Mouse (Mus musculus) hindbrain, embryonic 11.5 days (tissue): Measurements from ENCODE around the gene Ptk6. TPM values are rescaled to one million over a fixed set of nuclear protein-coding genes. Genes with fewer than 3 reads are reported as not detected.

ENCODE experiments used
- ATAC-seq: fragments of 200-750 bp; cut with Nextera tagmentation; 2 replicates; pipeline ENCODE4 v1.8.0; 2017; ENCODE audit warnings: mild to moderate bottlenecking, moderate TSS enrichment, moderate library complexity; ENCODE audit not compliant: low FRiP score
- DNase-seq: peaks from one replicate; pipeline ENCODE4 v3.0.0-alpha.2; 2015; ENCODE audit warnings: low spot score
- H3K27ac ChIP-seq: fragments of 300-500 bp; sonication (generic); 2 replicates; pipeline ENCODE4 v1.5.1; 2014; ENCODE audit warnings: mild to moderate bottlenecking, low read depth, low read length
- H3K27me3 ChIP-seq: fragments of 300-500 bp; sonication (generic); 2 replicates; pipeline ENCODE4 v1.6.1; 2014; ENCODE audit warnings: mild to moderate bottlenecking, low read length, moderate library complexity, mixed read lengths; ENCODE audit not compliant: control insufficient read depth, insufficient read depth
- H3K36me3 ChIP-seq: fragments of 300-500 bp; sonication (generic); 2 replicates; pipeline ENCODE4 v1.6.1; 2014; ENCODE audit warnings: mild to moderate bottlenecking, low read length, moderate library complexity, mixed read lengths; ENCODE audit not compliant: control insufficient read depth, insufficient read depth
- H3K4me1 ChIP-seq: fragments of 300-500 bp; sonication (generic); replicated peaks from 2 replicates; pipeline ENCODE4 v1.6.1; 2014; ENCODE audit warnings: low read length, mixed read lengths; ENCODE audit not compliant: control insufficient read depth, insufficient read depth
- H3K4me2 ChIP-seq: fragments of 300-500 bp; sonication (generic); replicated peaks from 2 replicates; pipeline ENCODE4 v1.6.1; 2014; ENCODE audit warnings: mild to moderate bottlenecking, low read depth, low read length
- H3K4me3 ChIP-seq: fragments of 300-500 bp; sonication (generic); 2 replicates; pipeline ENCODE4 v1.5.1; 2014; ENCODE audit warnings: low read depth, low read length
- H3K9ac ChIP-seq: fragments of 300-500 bp; sonication (generic); 2 replicates; pipeline ENCODE4 v1.6.1; 2014; ENCODE audit warnings: low read depth, low read length
- H3K9me3 ChIP-seq: fragments of 300-500 bp; sonication (generic); 2 replicates; pipeline ENCODE4 v1.6.1; 2016; ENCODE audit warnings: low read length; ENCODE audit not compliant: control insufficient read depth
- WGBS: fragments of 180-500 bp; shearing (Covaris S2); extraction: QIAGEN DNeasy Blood & Tissue Kit; methylation state at CpG from one replicate; pipeline ENCODE4 v1.1.7; 2014; 5-methylcytosine and 5-hydroxymethylcytosine counted together
- polyA plus RNA-seq: library from polyadenylated mRNA; unstranded; fragments of >200 nt; fragmentation: Nextera tagmentation; extraction: Ambion mirVana; gene quantifications from 2 replicates; pipeline ENCODE4 v1.2.1, GENCODE M21; 2014

Ptk6 gene
- not detected in 2 replicates for polyA plus RNA-seq

DNA sequence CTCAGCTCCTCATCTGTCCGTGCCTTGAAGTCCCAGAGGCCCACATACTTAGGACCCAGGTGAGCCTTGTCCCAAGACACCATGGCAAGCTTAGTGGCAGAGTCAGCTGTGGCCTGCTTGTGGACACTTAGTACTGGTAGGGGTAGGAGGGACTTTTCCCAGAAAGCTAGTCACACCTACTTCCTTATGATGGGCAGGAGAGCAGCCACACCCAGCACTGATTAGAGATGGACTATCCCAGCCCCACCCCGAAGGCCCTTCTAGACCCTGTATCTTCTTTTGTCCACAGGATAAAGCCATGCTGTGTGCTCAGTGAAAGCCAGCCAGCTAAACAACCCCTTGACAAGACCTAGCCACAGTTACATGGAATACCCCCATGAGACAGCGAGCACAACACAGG lies at the start of gene Ptk6:
Gene Ptk6 (minus strand): TSS at position 368 of the 400 bp plus-strand sequence.
- Histone ChIP-seq H3K4me2 (no peak within 1 kb of the TSS), H3K36me3 (no peaks in the 10 kb centered on the region), H3K4me3 (no peak within 1 kb of the TSS), H3K27ac (no peak within 1 kb of the TSS), H3K27me3 (no peaks in the 10 kb centered on the region), H3K4me1 (no peaks in the 10 kb centered on the region), H3K9ac (no peak within 1 kb of the TSS), H3K9me3 (no peaks in the 10 kb centered on the region)
- DNase-seq (no peak), ATAC-seq (no peak)
- WGBS: 94% methylated on average over 3 of the region's 3 CpGs

DNA sequence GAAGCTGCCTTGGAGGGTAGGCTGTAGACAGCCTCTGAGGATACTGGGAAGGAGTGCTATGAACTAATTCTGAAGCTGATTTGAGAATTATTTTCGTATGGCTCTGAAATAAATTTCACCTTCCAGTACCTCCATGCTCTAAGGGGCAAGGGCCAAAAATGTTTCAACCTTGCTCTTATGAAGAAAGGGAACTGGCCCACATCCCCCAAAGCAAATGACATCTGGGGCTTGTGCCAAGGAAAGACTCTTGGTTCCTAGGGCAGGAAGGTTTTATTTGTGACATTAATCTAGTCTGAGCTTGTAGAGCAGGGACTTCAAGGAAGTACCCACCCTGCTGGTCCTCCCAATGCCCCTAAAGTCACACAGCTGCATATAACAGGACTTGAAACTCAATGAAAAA lies 49.3 kb upstream of the Ptk6 start:
- no peaks in the 10 kb centered on the region for H3K27me3 ChIP-seq
- H3K4me2 ChIP-seq: no peak overlapping the region
- H3K36me3 ChIP-seq: peaks cover 12% of the 10 kb centered on the region
- no peak overlapping the region for H3K4me3 ChIP-seq
- H3K4me1 ChIP-seq: no peaks in the 10 kb centered on the region
- H3K27ac ChIP-seq: no peak overlapping the region
- WGBS: 87% methylated on average over 1 of the region's 1 CpGs
- no peaks in the 10 kb centered on the region for H3K9me3 ChIP-seq
- no peak overlapping the region for H3K9ac ChIP-seq
- DNase-seq: no peak
- no peak for ATAC-seq

DNA sequence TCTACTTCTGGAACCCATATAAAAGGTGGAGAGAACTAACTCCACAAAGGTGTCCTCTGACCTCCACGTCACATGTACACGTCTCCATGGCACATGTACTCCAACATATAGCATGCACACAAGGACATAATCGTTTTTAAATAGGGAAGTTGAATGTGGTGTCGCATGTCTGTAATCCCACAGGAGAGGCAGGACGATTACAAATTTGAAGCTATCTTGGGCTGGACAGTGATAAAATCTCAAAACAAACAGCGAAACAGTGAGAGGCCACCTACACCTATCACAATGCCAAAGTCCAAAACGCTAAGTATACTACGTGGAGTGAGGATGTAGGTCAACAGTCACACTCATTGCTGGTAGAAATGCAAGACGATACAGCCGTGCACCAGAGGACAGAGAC lies 46.6 kb upstream of the Ptk6 start:
- DNase-seq: no peak
- WGBS: 91% methylated on average over 10 of the region's 10 CpGs
- Histone ChIP-seq H3K27ac (no peak overlapping the region), H3K4me3 (no peak overlapping the region), H3K36me3 (peaks cover 10% of the 10 kb centered on the region; the same call in 1 of the 2 replicates), H3K4me1 (no peaks in the 10 kb centered on the region), H3K9me3 (no peaks in the 10 kb centered on the region), H3K27me3 (no peaks in the 10 kb centered on the region), H3K9ac (no peak overlapping the region), H3K4me2 (no peak overlapping the region)
- ATAC-seq: no peak

DNA sequence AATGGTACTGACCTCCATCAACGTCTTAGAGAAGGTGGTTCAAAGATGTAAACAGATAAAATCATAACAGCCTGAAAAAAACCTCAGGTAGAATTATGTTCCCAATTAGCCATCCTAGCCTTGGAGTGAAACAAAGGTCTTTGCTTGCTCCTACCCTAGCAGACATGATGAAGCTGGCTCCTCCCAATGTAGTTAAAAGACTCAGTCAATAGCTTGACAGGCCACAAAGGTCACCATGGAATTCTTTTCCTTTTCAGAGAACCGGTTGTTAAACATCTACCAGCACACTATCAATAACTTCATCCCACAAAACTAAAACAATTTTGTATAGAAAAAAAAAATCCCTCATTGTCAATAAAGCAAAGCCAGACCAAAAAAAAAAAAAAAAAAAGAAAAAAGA lies 42.4 kb upstream of the Ptk6 start:
- Histone ChIP-seq H3K9ac (no peak overlapping the region), H3K4me3 (no peak overlapping the region), H3K27me3 (no peaks in the 10 kb centered on the region), H3K27ac (no peak overlapping the region), H3K36me3 (no peaks in the 10 kb centered on the region), H3K9me3 (no peaks in the 10 kb centered on the region), H3K4me2 (no peak overlapping the region), H3K4me1 (no peaks in the 10 kb centered on the region)
- ATAC-seq: no peak
- no peak for DNase-seq
- WGBS: 34% methylated on average over 2 of the region's 2 CpGs

DNA sequence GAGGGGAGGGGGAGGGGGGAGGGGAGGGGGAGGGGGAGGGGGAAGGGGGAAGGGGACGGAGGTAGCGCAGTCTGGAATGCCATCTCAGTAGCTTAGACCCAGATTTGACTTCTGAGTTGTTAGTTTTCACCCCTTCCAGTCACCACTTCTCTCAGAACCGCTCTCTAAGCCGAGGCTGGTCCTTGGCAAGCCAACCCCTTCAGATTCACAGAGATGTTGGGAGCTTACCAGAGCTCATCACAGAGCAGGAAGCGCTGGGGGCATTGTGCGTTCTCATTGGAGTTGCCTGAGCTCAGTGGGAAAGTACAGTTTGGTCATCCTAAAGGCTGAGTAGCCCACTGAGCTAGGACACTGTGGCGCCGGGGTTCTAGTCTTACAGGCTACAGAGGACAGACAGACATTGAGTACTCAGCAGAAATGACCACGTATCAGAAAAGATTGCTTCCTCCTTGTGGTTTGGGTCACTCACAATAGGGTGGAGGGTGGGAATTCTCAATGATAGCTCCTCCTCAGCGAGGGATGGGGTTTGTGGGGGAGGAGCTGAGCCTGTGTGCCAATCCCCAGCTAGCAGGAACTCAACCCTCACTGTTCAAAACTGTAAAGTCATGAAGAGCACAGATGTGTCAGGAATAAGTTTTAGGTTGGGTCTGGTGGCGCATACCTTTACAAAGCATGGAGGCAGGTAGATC lies 41.3 kb upstream of the Ptk6 start:
- Histone ChIP-seq H3K4me3 (no peak overlapping the region), H3K4me2 (no peak overlapping the region), H3K9ac (no peak overlapping the region), H3K27me3 (no peaks in the 10 kb centered on the region), H3K27ac (no peak overlapping the region), H3K4me1 (no peaks in the 10 kb centered on the region), H3K9me3 (no peaks in the 10 kb centered on the region), H3K36me3 (no peaks in the 10 kb centered on the region)
- WGBS: 45% methylated on average over 10 of the region's 11 CpGs
- DNase-seq (peak; percentile 1), ATAC-seq (no peak)

DNA sequence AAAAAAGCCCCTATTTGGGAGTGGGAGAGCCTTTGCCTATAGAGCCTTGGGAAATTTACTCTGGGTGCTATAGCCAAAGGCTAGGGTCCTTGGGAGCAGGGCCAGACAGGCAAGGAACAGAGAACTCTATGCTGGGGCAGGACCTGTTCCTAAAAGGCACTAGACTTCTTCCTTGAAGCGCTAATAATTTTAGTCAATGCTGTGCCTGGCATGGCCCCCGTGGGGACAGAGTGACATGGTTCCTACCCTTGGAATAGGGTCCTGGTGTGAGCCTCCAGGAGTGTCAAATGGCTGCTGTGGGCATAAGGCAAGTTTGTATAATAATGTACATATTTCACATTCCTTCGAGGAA lies 39.7 kb upstream of the Ptk6 start:
- H3K4me3 ChIP-seq: no peak overlapping the region

DNA sequence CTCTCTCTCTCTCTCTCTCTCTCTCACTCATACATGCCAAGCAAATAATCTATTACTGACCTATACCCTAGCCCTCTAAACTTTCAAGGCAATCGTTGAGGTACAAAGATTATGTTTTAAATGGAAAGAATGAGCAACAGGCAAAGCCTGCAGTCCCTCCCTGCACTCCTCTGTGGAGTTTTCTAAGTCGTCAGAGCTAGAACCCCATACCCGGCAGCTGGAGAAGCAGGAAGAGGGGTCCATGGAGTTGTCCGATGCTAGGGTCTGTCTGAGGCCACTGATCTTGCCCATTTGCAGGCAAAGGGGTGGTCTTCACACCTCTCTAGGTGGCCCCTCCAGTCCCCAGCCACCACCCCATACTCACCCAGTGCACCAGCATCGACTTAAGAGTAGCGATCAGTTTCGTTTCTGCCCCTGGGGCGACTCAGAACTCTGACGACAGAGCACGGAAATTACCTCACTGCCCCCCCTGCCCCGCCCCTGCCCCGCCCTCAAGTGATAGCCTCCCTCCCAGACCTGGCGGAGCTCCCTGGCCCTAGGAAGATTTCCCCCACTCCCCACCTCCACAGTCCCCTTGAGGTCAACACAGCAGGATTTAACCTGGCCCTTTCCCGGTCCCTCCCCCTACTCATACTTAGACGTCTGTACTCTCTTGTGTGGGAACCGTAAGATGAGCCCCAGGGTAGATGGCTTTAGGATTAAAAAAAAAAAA lies 39.2 kb upstream of the Ptk6 start, which contains the start of gene Helz2:
Gene Helz2 (minus strand): TSS at position 426 of the 712 bp plus-strand sequence.
- WGBS: 16% methylated on average over 16 of the region's 16 CpGs
- no peak within 1 kb of the TSS for H3K9ac ChIP-seq
- H3K27ac ChIP-seq: no peak within 1 kb of the TSS
- DNase-seq (peak; percentile 12), ATAC-seq (no peak)
- H3K4me2 ChIP-seq: peak within 1 kb of the TSS; percentile 26
- H3K27me3 ChIP-seq: no peaks in the 10 kb centered on the region
- H3K36me3 ChIP-seq: no peaks in the 10 kb centered on the region
- H3K4me3 ChIP-seq: peak within 1 kb of the TSS; percentile 24
- H3K4me1 ChIP-seq: no peaks in the 10 kb centered on the region
- no peaks in the 10 kb centered on the region for H3K9me3 ChIP-seq

More for the DNA sequence above, 39.7 kb upstream of the Ptk6 start:
- peak overlapping the region; percentile 26; the same call in 1 of the 2 replicates for H3K4me2 ChIP-seq
- no peaks in the 10 kb centered on the region for H3K27me3 ChIP-seq
- WGBS: 67% methylated on average over 3 of the region's 3 CpGs
- no peak for ATAC-seq
- no peak overlapping the region for H3K9ac ChIP-seq
- no peak for DNase-seq
- H3K36me3 ChIP-seq: no peaks in the 10 kb centered on the region
- H3K4me1 ChIP-seq: no peaks in the 10 kb centered on the region
- H3K27ac ChIP-seq: no peak overlapping the region
- H3K9me3 ChIP-seq: no peaks in the 10 kb centered on the region

DNA sequence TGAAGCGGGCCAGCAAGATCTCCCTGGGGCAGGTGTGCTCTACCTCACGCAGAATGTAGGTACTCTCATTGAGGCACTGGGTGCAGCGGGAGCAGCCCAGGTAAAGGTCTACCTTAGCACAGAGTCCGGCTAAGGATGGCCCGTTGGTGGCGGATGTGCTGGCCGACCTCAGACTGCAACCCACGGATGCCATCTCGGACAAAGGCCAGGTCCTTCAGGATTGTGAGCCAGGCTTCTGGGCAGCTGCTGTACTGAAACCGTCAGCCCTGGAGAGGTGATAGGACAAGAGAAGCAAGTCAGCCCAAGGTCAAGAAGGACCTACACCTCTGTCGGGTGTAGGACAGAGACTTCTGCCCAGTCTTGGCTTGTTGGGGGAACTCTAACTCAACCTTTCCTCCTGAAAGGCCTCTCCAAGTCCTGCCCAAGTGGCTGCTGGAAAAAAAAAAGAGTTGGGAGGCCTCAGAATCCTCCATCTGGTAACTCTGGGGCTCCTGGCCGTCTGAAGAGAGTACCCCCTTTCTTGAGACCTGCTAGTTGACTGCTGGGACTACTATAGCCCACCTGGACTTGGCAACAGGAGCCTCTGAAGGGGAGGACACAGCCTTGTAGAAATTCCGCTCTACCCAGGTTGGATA lies 38.3 kb upstream of the Ptk6 start:
- H3K27ac ChIP-seq: no peak overlapping the region
- H3K4me1 ChIP-seq: no peaks in the 10 kb centered on the region
- DNase-seq (no peak), ATAC-seq (no peak)
- H3K4me3 ChIP-seq: no peak overlapping the region
- no peaks in the 10 kb centered on the region for H3K27me3 ChIP-seq
- no peak overlapping the region for H3K4me2 ChIP-seq
- WGBS: 94% methylated on average over 13 of the region's 13 CpGs
- H3K9ac ChIP-seq: no peak overlapping the region
- H3K36me3 ChIP-seq: no peaks in the 10 kb centered on the region
- H3K9me3 ChIP-seq: no peaks in the 10 kb centered on the region
